Mouse (Mus musculus) duodenum, adult 2 months (tissue): ENCODE data around the gene Lrrc51. TPM values are rescaled to one million over a fixed set of nuclear protein-coding genes. Genes with fewer than 3 reads are reported as not detected.

ENCODE experiments used
- polyA plus RNA-seq: library from polyadenylated mRNA; depleted of rRNA; stranded (reverse); fragments of >200 nt; gene quantifications from 2 replicates; pipeline ENCODE4 v1.2.3, GENCODE M21; 2012; ENCODE audit warnings: low replicate concordance; rRNA removed

Gene Lrrc51
- 3.6 and 4.0 TPM in 2 replicates for polyA plus RNA-seq

GRCm38 (mm10) chr7:101933751-101934240 lies at the start of gene Lrrc51, which contains the start of gene Numa1:
Gene Lrrc51, minus strand, starts transcription at chr7:101933895.
Gene Numa1, plus strand, starts transcription at chr7:101934111.

GRCm38 (mm10) chr7:101906287-101906681 lies 27.4 kb downstream of the Lrrc51 start, which contains the start of gene Tomt:
Gene Tomt, minus strand, starts transcription at chr7:101906359.

GRCm38 (mm10) chr7:101905561-101906286 lies 28.0 kb downstream of the Lrrc51 start, which contains the start of gene Lamtor1:
Gene Lamtor1, plus strand, starts transcription at chr7:101905904.

GRCm38 (mm10) chr7:101870629-101871028 lies 63.1 kb downstream of the Lrrc51 start, which contains the start of gene Folr1:
Gene Folr1, minus strand, starts transcription at chr7:101870788.

GRCm38 (mm10) chr7:101863415-101863814 lies 70.3 kb downstream of the Lrrc51 start, which contains the start of gene Anapc15:
Gene Anapc15, plus strand, starts transcription at chr7:101863715.

Other genes starting within 250 kb of the Lrrc51 start
- 0.78 and 1.0 TPM in 2 replicates for gene Phox2a, start 115.6 kb downstream of the Lrrc51 start, polyA plus RNA-seq
- 98.1 and 106 TPM in 2 replicates for gene Inppl1, start 95.7 kb downstream of the Lrrc51 start, polyA plus RNA-seq
- gene Folr2, start 76.7 kb downstream of the Lrrc51 start, polyA plus RNA-seq: 0.84 and 1.1 TPM in 2 replicates
- gene Anapc15, start 70.2 kb downstream of the Lrrc51 start, polyA plus RNA-seq: 52.0 and 59.4 TPM in 2 replicates
- 0.82 and 1.3 TPM in 2 replicates for gene Folr1, start 63.1 kb downstream of the Lrrc51 start, polyA plus RNA-seq
- 200 and 203 TPM in 2 replicates for gene Lamtor1, start 28.0 kb downstream of the Lrrc51 start, polyA plus RNA-seq
- 0.08 and 0.14 TPM in 2 replicates for gene Tomt, start 27.5 kb downstream of the Lrrc51 start, polyA plus RNA-seq
- 62.3 and 68.0 TPM in 2 replicates for gene Numa1, start 216 bp upstream of the Lrrc51 start, polyA plus RNA-seq
- 5.3 and 10.1 TPM in 2 replicates for gene Il18bp, start 84.8 kb upstream of the Lrrc51 start, polyA plus RNA-seq
- gene Rnf121, start 131.6 kb upstream of the Lrrc51 start, polyA plus RNA-seq: 20.9 and 36.7 TPM in 2 replicates
- gene Xndc1, start 131.6 kb upstream of the Lrrc51 start, polyA plus RNA-seq: 10.6 and 14.2 TPM in 2 replicates
- gene Xntrpc, start 131.8 kb upstream of the Lrrc51 start, polyA plus RNA-seq: 1.5 and 1.8 TPM in 2 replicates
- not detected in 2 replicates for gene Trpc2, start 149.2 kb upstream of the Lrrc51 start, polyA plus RNA-seq
- not detected in 2 replicates for gene Art1, start 167.8 kb upstream of the Lrrc51 start, polyA plus RNA-seq
- gene Art5, start 175.6 kb upstream of the Lrrc51 start, polyA plus RNA-seq: 0.63 and 0.87 TPM in 2 replicates
- 0.91 and 1.2 TPM in 2 replicates for gene Chrna10, start 182.9 kb upstream of the Lrrc51 start, polyA plus RNA-seq